Mouse (Mus musculus) Muller cell, postnatal 12 days (primary cell): ENCODE results near the gene Fcamr.

Source experiments
- DNase-seq: peaks from one replicate; pipeline ENCODE4 v3.0.0-alpha.2; 2015; ENCODE audit errors: inconsistent ontology term

Fcamr gene

DNA sequence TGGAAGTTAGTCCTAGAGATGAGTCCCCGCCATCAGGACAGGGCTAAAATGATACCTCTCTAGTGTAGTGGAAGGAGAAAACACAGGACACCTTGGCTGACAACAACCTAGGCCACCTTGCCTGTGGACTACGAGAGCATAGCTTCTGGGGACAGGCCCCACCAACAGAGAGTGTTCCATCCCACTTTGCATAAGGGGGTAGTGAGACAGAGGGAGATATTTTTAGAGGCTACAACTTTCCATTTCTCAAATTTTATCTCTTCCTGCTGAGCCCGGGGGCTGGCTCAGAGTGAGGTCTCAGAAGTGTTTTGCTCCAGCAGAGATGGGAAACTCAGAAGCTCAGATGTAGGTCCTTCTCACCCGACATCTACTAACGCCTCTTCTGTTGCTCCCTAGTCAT, 49.7 kb downstream of the Fcamr start:
- DNase-seq = no peak

DNA sequence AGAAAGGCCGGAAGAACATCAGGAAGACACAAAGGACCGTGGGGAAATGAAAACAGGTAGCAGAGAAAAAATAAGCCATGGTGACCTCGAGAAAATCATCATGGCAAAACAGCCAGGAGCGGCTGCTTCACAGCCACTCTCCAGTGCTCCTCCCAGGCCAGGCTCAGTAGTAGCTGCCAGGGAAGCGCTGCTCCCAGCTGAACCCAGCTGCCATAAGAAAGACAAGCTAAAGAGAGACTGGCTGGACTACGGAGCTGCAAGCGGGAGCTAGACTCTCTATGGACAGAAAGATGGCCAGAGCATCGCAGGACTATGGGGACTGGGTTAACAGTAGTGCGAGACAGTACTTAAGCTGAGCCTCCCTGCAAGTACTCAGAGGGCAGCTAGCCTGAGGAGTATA, 54.1 kb downstream of the Fcamr start:
- no peak for DNase-seq

GRCm38 (mm10) chr1:130855723-130856122, 55.0 kb downstream of the Fcamr start:
- DNase-seq = no peak

DNA sequence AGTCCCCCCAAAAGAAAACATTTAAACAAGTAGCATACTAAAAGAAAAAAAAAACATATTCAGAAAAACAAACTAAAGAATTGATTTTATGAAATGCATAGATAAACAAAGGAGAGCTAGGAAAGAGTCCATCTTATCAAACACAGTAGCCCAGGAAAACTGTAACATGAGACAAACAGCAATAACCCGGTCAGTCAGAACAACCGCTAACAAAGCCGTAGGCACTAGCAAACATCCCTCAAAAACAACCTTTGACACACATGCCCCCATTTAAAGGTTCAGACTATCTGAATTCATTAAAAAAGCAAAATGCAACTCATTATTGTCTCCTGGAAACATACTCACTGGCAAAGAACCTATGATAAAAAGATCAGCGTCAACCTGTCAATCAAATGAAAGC, 56.8 kb downstream of the Fcamr start:
- DNase-seq = no peak

DNA sequence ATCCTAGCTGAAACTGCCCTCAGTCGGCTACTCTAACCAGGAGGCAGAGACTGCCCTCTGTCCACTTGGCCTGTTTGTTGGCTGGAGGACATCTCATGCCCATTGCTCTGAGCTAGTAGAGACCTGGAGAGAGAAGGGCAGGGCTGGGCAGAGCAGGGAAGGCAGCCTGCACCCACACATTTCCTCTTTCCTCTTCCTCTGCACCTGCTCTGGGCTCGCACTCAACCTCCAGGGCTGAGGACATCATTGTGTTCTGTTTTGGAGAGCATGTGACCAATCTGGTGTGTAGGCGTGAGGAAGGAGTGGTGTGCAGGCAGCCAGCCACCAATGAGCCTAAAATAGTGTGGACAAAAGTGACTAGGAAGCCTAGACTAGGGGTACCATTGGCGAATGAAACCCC, 63.5 kb downstream of the Fcamr start:
- no peak for DNase-seq
